Mouse (Mus musculus) spleen, postnatal 14 days (tissue): Measurements from ENCODE around the gene Gm10972.
"Not testable (repeated sequence)": the region's sequence is repeated elsewhere in the genome, so short reads cannot be mapped to it uniquely, and the experiment has no call there.

Experiments used
- DNase-seq, 2 experiments: peaks; one replicate each; pipeline ENCODE4 v3.0.0; 2021 to 2022; ENCODE audit warnings: low spot score in 2 of 2

Gm10972 gene

DNA sequence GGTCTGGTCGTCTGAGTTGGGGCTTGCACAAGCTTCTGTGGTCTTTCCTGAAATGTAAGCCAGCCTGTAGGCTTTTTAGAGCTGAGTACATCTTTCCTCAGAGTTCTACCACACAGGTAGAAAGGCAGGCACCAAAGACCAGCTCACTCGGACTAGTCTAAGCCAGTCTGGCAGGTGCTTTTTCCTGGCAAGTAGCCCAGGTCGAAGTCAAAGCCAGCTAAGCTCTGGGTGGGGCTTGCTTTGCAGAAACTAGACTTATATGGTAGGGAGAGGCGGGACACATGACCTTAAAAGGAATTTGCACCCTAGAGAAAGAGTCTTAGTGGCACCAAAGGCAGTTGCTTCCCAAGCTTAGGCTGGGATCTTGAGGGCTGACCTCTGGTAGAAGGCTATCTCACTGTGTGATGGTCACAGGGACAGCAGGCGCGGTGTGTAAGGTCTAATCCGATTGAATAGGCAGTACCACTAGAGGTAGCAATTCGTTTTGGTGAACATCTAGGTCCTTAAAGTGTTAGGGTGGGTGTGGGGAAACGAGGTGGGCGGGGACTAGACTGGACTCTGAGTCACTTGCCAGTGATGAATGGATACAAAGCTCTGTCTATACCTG, 16.3 kb downstream of the Gm10972 start:
- DNase-seq = peak in 1 of 2 experiments; percentile 17

DNA sequence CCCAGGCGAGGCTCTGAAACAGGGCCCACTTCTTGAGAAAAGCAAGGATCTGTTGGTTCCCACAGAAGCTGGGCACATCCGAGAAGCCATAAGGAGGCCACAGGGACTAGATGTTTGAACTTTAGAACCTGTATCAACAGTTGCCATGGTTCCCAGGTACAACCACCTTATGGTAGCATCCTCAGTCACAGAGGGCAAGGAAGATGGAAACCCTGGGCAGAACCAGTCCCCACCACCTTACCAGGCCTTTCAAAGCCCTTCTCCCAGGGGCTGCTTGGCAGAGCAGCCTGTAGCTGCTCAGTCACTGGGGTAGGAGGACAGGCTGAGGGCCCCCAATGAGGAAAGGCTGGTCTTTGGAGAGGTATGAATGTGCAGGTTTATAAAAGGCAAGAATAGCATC, 17.9 kb downstream of the Gm10972 start:
- not testable (repeated sequence) for DNase-seq

DNA sequence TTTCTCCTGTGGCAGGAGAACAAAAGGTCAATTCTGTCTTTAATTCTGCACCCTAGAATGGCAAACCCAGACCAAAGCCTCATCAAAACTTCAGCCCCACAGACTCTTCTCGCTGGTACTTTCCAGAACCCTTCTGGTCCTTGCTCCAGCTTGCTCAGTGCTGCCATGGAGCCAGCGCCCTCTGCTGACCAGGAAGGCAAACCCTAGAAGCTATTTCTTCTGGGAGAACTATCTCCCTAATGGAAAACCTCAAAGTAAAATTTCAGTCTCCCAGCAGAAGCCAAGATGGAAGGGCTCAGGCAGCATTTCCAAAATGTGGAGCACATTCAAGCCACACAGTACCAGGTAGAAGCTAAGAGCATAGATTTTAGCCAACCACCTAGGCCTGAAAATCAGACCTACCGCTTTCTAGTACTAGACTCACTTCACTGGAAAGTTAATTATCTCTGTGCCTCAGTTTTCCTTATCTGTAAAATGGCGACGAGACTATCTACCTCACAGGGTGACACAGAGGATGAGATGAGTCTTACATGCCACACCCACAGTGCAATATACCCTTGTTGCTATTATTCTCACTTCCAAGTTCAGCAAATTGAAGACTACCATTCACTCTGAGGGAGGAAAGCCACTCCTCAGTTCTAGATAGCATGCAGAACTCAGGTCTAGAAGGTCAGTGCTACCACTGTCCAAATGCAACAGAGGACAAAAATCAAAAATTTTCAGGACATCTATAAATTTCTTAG, 22.3 kb downstream of the Gm10972 start:
- not testable (repeated sequence) for DNase-seq

DNA sequence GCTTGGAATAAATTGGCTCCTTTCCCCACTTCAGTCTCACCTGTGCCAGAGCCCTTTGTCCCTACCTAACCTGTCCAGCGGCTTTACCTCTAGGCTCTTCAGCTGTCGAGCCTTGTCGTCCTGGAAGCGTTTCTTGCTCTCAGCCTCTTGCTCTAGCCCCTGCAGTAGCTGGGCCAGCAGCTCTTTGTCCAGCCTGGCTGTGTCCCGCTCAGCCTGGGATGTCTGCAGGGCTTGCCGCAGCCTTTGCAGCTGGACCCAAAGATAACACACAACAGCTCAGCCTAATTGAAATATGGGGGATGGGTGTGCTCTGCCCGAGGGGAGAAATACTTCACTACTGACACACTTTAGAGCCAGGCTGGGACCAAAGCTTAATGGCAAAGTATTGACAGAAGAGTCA, 23.0 kb downstream of the Gm10972 start:
- not testable (repeated sequence) for DNase-seq

DNA sequence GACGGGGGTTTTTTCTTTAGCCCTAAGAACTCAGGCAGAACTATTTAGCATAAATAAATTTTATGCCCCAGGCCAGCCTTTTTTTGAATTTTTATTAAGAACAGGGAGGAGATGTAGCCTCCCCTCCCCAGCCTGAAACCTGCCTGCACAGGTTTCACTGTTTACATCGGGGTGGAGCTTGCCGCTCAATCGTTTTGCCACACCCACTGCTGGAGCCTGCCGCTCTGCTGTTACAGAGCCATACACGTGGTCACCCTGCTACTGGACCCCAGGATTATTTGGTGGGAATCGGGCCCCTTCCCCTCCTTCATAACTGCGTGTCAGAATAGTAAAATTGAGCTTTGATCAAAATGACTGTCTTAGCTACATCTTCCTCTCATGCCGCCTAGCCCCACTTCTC, 32.2 kb downstream of the Gm10972 start:
- DNase-seq = not testable (repeated sequence)

DNA sequence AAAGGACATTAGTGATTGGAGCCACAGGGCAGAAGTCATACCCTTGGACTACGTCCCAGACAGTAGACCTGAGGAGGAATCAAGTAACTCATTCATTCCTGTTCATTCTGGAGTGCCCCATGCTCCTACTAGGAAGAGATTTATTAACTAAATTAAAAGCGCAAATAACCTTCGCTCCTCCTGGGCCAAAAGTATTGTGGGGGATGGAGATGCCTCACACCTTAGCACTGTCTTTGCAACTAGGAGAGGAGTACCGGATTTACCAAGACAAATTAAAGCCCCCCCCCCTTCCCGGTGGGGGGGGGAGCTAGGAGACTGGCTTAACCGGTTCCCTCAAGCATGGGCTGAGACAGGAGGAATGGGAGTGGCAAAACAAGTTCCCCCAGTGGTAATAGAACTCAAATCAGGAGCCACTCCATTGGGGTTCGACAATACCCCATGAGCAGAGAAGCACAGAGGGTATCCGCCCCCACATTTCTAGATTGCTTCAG, 36.5 kb downstream of the Gm10972 start:
- no peak for DNase-seq

DNA sequence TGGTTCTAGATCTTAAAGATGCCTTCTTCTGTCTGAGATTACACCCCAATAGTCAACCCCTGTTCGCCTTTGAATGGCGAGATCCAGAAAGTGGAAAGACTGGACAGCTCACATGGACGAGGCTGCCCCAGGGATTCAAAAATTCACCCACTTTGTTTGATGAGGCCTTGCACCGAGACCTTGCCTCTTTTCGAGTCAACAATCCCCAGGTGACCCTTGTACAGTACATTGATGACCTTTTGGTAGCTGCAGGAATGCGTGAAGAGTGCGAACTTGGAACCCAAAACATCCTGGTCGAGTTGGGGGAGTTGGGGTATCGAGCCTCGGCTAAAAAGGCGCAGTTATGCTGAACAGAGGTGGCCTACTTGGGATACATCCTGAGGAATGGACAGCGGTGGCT, 37.1 kb downstream of the Gm10972 start:
- not testable (repeated sequence) for DNase-seq

DNA sequence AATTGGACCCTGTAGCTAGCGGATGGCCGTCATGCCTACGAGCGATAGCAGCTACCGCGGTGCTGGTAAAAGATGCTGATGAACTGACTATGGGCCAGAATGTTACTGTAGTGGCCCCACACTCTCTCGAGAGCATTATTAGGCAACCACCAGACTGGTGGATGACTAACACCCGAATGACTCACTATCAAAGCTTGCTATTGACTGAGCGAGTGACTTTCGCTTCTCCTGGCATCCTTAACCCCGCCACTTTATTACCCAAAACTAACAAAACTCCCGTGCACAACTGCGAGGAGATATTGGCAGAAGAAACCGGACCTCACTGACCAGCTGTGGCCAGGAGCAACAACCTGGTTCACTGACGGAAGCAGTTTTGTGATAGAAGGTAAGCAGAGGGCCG, 37.9 kb downstream of the Gm10972 start:
- DNase-seq = no peak

DNA sequence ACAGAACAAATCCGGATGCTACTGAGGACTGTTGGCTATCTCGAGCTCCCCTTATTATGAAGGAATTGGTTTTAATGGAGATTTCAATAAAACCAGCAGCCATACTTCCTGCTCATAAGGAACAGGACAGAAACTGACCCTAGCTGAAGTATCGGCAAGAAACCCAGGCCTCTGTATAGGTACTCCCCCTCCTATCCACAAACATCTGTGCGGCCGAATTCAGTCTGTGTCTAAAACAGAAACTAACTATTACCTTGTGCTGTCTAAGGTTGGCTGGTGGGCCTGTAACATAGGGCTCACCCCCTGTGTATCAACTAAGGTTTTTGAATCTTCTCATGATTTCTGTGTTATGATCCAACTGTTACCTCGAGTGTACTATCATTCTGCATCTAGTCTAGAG, 40.7 kb downstream of the Gm10972 start:
- DNase-seq = no peak

DNA sequence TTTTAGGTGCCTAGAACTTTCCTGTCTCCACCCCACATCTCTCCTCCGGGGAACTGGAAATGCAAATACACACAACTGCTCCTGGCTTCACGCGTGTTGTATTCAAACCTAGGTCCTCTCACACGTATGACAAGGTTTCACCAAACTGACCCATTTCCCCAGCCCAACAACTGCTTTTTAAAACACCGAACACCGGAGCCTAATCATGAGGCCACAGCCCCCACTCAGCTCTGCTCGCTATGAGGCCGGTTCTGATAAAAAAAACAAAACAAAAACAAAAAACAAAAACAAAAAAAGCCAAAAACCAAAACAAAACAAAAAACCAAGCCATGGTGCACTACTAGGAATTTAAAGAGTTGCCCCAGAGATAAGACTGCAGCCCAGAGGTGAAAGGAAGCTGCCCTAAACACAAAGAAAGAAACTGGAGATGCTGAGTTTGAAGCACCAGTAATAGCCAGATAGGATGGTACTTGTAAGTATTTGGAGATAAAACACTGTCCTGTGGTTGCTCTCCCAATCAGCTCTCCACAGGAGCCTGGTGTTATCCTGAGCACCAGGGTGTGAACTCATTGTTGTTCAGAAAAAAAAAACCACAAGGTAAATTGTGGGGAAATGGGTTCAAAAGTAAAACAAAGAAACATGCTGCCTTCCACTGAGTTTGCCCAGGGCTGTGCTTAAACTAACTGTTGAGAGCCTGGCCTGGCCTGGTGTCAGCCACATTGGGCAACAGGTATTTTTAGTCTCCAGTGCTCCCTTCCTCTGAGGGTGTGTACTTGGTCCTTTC, 43.3 kb downstream of the Gm10972 start:
- DNase-seq = not testable (repeated sequence)

DNA sequence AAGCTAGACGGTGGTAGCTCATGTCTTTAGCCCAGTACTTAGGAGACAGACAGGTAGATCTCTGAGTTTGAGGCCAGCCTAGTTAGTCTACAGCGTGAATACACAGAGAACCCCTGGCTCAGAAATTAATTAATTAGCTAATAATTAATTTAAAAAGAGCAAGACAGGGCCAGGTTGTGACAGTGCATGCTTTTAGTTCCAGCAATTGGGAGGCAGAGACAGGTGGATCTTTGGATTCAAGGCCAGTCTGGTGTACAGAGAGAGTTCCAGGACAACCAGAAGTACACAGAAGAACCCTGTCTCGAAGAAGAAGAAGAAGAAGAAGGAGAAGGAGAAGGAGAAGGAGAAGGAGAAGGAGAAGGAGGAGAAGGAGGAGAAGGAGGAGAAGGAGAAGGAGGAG, 45.8 kb downstream of the Gm10972 start:
- not testable (repeated sequence) for DNase-seq

DNA sequence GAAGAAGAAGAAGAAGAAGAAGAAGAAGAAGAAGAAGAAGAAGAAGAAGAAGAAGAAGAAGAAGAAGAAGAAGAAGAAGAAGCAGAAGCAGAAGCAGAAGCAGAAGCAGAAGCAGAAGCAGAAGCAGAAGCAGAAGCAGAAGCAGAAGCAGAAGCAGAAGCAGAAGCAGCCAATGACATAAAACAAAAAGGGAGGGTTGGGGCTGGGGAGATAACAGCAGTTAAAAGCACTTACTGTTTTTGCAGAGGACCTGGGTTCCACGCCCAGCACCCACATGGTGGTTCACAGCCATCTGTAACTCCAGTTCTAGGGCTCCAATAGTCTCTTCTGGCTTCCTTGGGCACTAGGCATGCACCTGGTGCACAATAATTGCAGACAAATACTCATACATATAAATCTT, 46.3 kb downstream of the Gm10972 start:
- not testable (repeated sequence) for DNase-seq

DNA sequence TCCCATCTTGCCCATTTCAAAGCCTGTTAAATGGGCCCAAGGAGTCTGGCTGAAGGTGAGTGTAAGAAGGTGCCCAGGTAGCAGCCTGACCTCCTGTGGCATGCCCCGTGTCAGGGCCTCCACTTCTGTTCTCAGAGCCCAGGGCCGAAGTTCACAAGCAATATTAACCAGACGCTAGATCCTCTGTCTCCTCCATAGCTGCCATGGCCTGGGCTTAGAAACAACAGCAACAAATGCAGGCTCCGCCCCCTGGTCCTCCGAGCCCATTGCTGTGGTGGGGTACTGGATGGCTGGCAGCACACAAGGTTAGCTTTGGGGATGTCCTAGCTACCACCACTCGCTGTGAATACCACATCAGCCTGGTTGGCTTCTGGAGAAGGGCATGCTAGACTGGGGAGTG, 47.2 kb downstream of the Gm10972 start:
- DNase-seq = not testable (repeated sequence)

DNA sequence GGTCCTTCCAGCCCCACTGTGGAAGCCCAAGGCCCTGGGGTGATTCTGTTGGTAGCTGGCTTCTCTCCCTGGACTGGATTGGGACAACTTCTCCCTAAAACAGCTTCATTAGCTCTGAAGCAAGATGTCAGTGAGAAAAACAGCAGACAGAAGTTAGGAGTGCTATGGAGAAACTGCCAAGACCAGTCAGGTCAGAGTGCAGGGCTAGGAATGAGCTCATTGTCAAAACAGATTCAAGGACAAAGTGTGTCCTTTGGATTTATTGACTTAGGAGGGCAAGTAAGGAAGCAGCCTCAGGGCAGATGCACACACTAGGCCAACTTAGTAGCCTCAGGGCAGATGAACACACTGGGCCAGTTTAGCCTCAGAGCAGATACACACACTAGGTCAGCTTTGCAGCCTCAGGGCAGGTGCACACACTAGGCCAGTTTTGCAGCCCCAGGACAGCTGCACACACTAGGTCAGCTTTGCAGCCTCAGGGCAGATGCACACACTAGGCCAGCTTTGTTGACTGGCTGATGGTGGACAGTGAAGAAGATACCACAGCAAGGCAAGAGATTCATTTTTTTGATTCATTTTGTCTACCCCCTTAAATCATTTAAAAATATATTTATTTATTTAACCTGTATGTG, 47.8 kb downstream of the Gm10972 start:
- DNase-seq = no peak

DNA sequence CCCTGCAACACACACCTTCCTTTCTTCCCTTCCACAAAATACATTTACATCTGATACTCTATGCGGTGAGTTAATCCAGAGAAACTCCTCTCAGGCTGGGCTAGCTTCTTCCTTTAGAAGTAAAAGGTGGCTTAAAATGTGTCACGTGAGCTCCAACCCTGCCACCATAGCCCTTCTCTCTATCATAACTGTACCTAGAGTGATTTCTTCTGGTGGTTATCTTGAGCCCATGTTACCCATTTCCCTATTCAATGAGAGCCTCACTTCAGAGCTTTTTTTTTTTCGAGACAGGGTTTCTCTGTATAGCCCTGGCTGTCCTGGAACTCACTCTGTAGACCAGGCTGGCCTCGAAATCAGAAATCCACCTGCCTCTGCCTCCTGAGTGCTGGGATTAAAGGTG, 48.8 kb downstream of the Gm10972 start:
- not testable (repeated sequence) for DNase-seq
